Mouse (Mus musculus) CH12.LX (cell line): ENCODE data around the gene Txndc11. TPM values are rescaled to one million over a fixed set of nuclear protein-coding genes. Genes with fewer than 3 reads are reported as not detected.

Experiments
- DNase-seq: peaks from one replicate; pipeline ENCODE4 v3.0.0-alpha.2; 2013; ENCODE audit errors: extremely low read depth
- H3K27ac ChIP-seq: 2 replicates; pipeline ENCODE4 v1.5.1; 2012; ENCODE audit warnings: low read depth, mild to moderate bottlenecking, control low read depth, moderate library complexity; ENCODE audit not compliant: insufficient read depth
- H3K27me3 ChIP-seq: replicated peaks from 2 replicates; pipeline ENCODE3; 2012; ENCODE audit warnings: inconsistent platforms
- H3K36me3 ChIP-seq, 2 experiments: replicated peaks in 1 of 2; 2 replicates each; pipeline versions ENCODE3 to v1.6.1; 2012; ENCODE audit warnings: inconsistent platforms in 1 of 2, low read length in 1 of 2, mild to moderate bottlenecking in 1 of 2, mixed read lengths in 1 of 2, moderate library complexity in 1 of 2; ENCODE audit not compliant: control insufficient read depth in 1 of 2, insufficient read depth in 1 of 2
- H3K4me1 ChIP-seq, 2 experiments: 2 replicates each; pipeline ENCODE4 v1.6.1; 2012; ENCODE audit warnings: inconsistent platforms in 1 of 2, moderate library complexity in 1 of 2; ENCODE audit not compliant: insufficient read depth in 2 of 2, control insufficient read depth in 1 of 2
- H3K4me2 ChIP-seq: 2 replicates; pipeline ENCODE4 v1.6.1; 2012; ENCODE audit warnings: low read depth, mild to moderate bottlenecking, control low read depth; ENCODE audit not compliant: poor library complexity, insufficient read depth, severe bottlenecking
- H3K4me3 ChIP-seq, 3 experiments: fragments of 150-350 bp in 1 of 3; sonication (generic) in 1 of 3; replicated peaks in 1 of 3; 2 replicates each; pipeline versions ENCODE3 to v1.5.1; 2011 to 2012; ENCODE audit warnings: low read depth in 2 of 3, low read length in 2 of 3, mild to moderate bottlenecking in 2 of 3, moderate library complexity in 2 of 3, control low read depth in 1 of 3, improper control_type of control experiment in 1 of 3, inconsistent platforms in 1 of 3, mixed read lengths in 1 of 3; ENCODE audit not compliant: poor library complexity in 1 of 3
- H3K79me2 ChIP-seq: replicated peaks from 2 replicates; pipeline ENCODE4 v1.6.1; 2012; ENCODE audit warnings: mild to moderate bottlenecking, moderate library complexity; ENCODE audit not compliant: control insufficient read depth, poor library complexity, insufficient read depth, severe bottlenecking; ENCODE audit errors: extremely low read depth
- H3K9ac ChIP-seq: 2 replicates; pipeline ENCODE4 v1.6.1; 2012; ENCODE audit warnings: low read depth, mild to moderate bottlenecking, control low read depth, moderate library complexity; ENCODE audit not compliant: insufficient read depth
- H3K9me3 ChIP-seq: replicated peaks from 2 replicates; pipeline ENCODE3; 2012; ENCODE audit warnings: low read length, inconsistent platforms, mixed read lengths
- BHLHE40 ChIP-seq: IDR thresholded peaks from 2 replicates; pipeline ENCODE4 v1.6.1; 2011; ENCODE audit warnings: mild to moderate bottlenecking, low read depth, low read length, improper control_type of control experiment
- CTCF ChIP-seq, 2 experiments: IDR thresholded peaks in 1 of 2; conservative IDR thresholded peaks in 1 of 2; 2 replicates each; pipeline ENCODE4 v1.5.1; 2011 to 2012; ENCODE audit warnings: low read depth in 2 of 2, low read length in 2 of 2, improper control_type of control experiment in 1 of 2, inconsistent platforms in 1 of 2, mild to moderate bottlenecking in 1 of 2, moderate library complexity in 1 of 2
- E2F4 ChIP-seq: IDR thresholded peaks from 2 replicates; pipeline ENCODE4 v1.6.1; 2011; ENCODE audit warnings: low read depth, low read length, improper control_type of control experiment; ENCODE audit not compliant: insufficient replicate concordance
- ELF1 ChIP-seq: IDR thresholded peaks from 2 replicates; pipeline ENCODE4 v1.6.1; 2014; ENCODE audit warnings: low read depth, mild to moderate bottlenecking, inconsistent platforms, low read length, improper control_type of control experiment
- ETS1 ChIP-seq: conservative IDR thresholded peaks from 2 replicates; pipeline ENCODE4 v1.6.1; 2012; ENCODE audit warnings: low read depth, mild to moderate bottlenecking, inconsistent platforms, low read length, improper control_type of control experiment, moderate library complexity
- IRF4 ChIP-seq: IDR thresholded peaks from 2 replicates; pipeline ENCODE4 v1.6.1; 2014; ENCODE audit warnings: low read depth, mild to moderate bottlenecking, inconsistent platforms, low read length, improper control_type of control experiment
- JUN ChIP-seq: IDR thresholded peaks from 2 replicates; pipeline ENCODE4 v1.6.1; 2011; ENCODE audit warnings: low read depth, mild to moderate bottlenecking, low read length, improper control_type of control experiment, moderate library complexity; ENCODE audit not compliant: insufficient read depth
- KAT2A ChIP-seq: IDR thresholded peaks from 2 replicates; pipeline ENCODE4 v1.6.1; 2012; ENCODE audit warnings: low read length, improper control_type of control experiment, inconsistent platforms; ENCODE audit not compliant: insufficient replicate concordance
- MAFK ChIP-seq: IDR thresholded peaks from 2 replicates; pipeline ENCODE4 v1.6.1; 2011; ENCODE audit warnings: low read length, improper control_type of control experiment; ENCODE audit not compliant: insufficient replicate concordance
- MAZ ChIP-seq: IDR thresholded peaks from 2 replicates; pipeline ENCODE4 v1.6.1; 2012; ENCODE audit warnings: low read depth, mild to moderate bottlenecking, inconsistent platforms, low read length, improper control_type of control experiment, moderate library complexity
- MXI1 ChIP-seq: IDR thresholded peaks from 2 replicates; pipeline ENCODE4 v1.6.1; 2011; ENCODE audit warnings: mild to moderate bottlenecking, low read depth, low read length, improper control_type of control experiment
- MYC ChIP-seq: IDR thresholded peaks from 2 replicates; pipeline ENCODE4 v1.6.1; 2011; ENCODE audit warnings: low read depth, mild to moderate bottlenecking, improper control_type of control experiment, low read length
- NELFE ChIP-seq: IDR thresholded peaks from 2 replicates; pipeline ENCODE4 v1.6.1; 2011; ENCODE audit warnings: low read depth, low read length, improper control_type of control experiment
- PAX5 ChIP-seq: IDR thresholded peaks from 2 replicates; pipeline ENCODE4 v1.6.1; 2012; ENCODE audit warnings: low read length, inconsistent platforms, mixed read lengths
- SMC3 ChIP-seq: IDR thresholded peaks from 2 replicates; pipeline ENCODE4 v1.6.1; 2011; ENCODE audit warnings: low read depth, low read length, improper control_type of control experiment
- TBP ChIP-seq: conservative IDR thresholded peaks from 2 replicates; pipeline ENCODE4 v1.6.1; 2011; ENCODE audit warnings: low read depth, low read length, improper control_type of control experiment
- USF1 ChIP-seq: IDR thresholded peaks from 2 replicates; pipeline ENCODE4 v1.6.1; 2014; ENCODE audit warnings: low read depth, mild to moderate bottlenecking, inconsistent platforms, low read length, improper control_type of control experiment
- USF2 ChIP-seq: conservative IDR thresholded peaks from 2 replicates; pipeline ENCODE4 v1.6.1; 2011; ENCODE audit warnings: low read depth, low read length, improper control_type of control experiment
- ZC3H11A ChIP-seq: IDR thresholded peaks from 2 replicates; pipeline ENCODE4 v1.6.1; 2012; ENCODE audit warnings: low read depth, mild to moderate bottlenecking, inconsistent platforms, low read length, improper control_type of control experiment
- ZKSCAN1 ChIP-seq: IDR thresholded peaks from 2 replicates; pipeline ENCODE4 v1.6.1; 2012; ENCODE audit warnings: low read depth, inconsistent platforms, low read length, improper control_type of control experiment, borderline replicate concordance
- ZMIZ1 ChIP-seq: IDR thresholded peaks from 2 replicates; pipeline ENCODE4 v1.6.1; 2012; ENCODE audit warnings: low read depth, mild to moderate bottlenecking, inconsistent platforms, low read length, improper control_type of control experiment
- dilution Hi-C: fragments of 300-500 bp; cut with MboI; formaldehyde crosslinking; loops from 2 replicates; pipeline ENCODE4 v1.14.3; 2020; ENCODE audit warnings: low sequenced_read_pairs; ENCODE audit not compliant: extremely low pct_unique_long_range_greater_than_20kb, extremely low pct_ligation_motif_present
- in situ Hi-C: fragments of 300-500 bp; cut with MboI; formaldehyde crosslinking; loops from 3 replicates; pipeline ENCODE4 v1.14.3; 2019; ENCODE audit warnings: low sequenced_read_pairs, low pct_ligation_motif_present, low pct_unique_long_range_greater_than_20kb, mixed read lengths
- polyA plus RNA-seq: library from polyadenylated mRNA; unstranded; fragments of >175 nt; gene quantifications from 2 replicates; pipeline ENCODE4 v1.2.1, GENCODE M21; 2012; ENCODE audit warnings: low read depth; ENCODE audit not compliant: insufficient read length
- total RNA-seq, 2 experiments: library from RNA; depleted of rRNA; stranded (reverse); fragments of 300-350 nt in 1 of 2; fragments of >200 nt in 1 of 2; gene quantifications; 2 replicates each; pipeline ENCODE4 v1.2.3; 2012 to 2014

Gene Txndc11
- total and polyA plus RNA-seq, 3 experiments: 40.6 to 63.2 (median 51.3) TPM

DNA sequence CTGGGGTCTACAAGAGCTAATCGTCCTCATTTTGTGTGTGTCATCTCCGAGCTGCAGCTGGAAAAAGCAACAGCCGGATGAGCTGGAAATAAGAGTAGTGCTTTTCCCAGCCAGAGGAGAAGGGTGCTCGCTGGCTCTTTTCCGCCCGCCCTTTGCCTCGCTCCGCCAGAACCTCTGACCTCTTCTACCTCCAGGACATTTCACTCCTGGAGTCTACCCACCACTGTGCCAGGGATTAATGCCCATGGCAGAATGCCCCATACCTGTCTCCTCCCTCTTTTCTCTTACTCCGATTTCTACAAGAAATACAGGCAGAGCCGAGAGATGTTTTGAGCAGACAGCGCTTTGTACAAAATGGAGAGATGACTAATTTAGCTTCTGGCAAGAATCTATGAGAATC, 83.3 kb downstream of the Txndc11 start:
- Histone ChIP-seq H3K36me3 (peaks cover 0 to 26% of the 10 kb centered on the region in 2 experiments), H3K79me2 (no peaks in the 10 kb centered on the region), H3K9me3 (no peaks in the 10 kb centered on the region), H3K4me2 (no peak overlapping the region), H3K27me3 (no peaks in the 10 kb centered on the region), H3K4me1 (peaks cover 9 to 17% of the 10 kb centered on the region in 2 experiments), H3K27ac (no peak overlapping the region), H3K4me3 (no peak overlapping the region), H3K9ac (no peak overlapping the region)
- in situ Hi-C loops (no loop called here), dilution Hi-C loops (no loop called here)
- no peak for TF ChIP-seq TBP
- no peak for TF ChIP-seq ZMIZ1
- TF ChIP-seq ZKSCAN1: no peak
- TF ChIP-seq NELFE: no peak
- TF ChIP-seq IRF4: no peak
- no peak for TF ChIP-seq CTCF (conservative IDR thresholded peaks at IDR 0.05 in 1 of 2, IDR thresholded peaks at IDR 0.05 in 1 of 2; ENCODE audit: low read depth in 2 of 2, low read length in 2 of 2)
- TF ChIP-seq ELF1: no peak
- TF ChIP-seq MAZ: no peak
- no peak for TF ChIP-seq KAT2A
- DNase-seq: no peak

DNA sequence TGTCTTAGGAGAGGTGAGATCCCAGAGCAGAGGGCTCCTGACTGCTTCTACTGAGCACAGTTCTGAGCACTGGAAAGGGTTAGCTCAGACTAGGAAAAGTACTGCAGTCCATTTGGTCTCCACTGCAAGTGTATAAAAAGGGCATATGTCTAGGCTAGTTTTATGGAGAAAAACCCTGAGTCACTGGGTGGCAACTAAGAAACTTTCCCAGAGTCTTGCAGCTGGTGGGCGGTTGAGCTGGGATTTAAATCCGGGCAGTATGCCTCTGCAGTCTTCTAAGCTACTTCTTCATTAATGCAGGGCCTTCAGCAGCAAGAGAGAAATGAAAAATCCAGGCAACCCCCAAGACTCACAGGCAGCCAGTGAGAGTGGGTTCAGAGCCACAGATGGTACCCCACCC, 84.2 kb downstream of the Txndc11 start:
- TF ChIP-seq ETS1 (no peak), MXI1 (no peak), ELF1 (no peak), JUN (no peak), MYC (no peak), SMC3 (no peak), KAT2A (no peak), NELFE (no peak), E2F4 (no peak), USF2 (no peak), PAX5 (no peak), USF1 (no peak), MAFK (no peak), BHLHE40 (no peak), MAZ (no peak), ZMIZ1 (no peak), ZC3H11A (no peak)
- H3K36me3 ChIP-seq: peaks cover 0 to 17% of the 10 kb centered on the region in 2 experiments
- H3K4me3 ChIP-seq: no peak overlapping the region
- in situ Hi-C loops: no loop called here
- dilution Hi-C loops: no loop called here
- no peaks in the 10 kb centered on the region for H3K79me2 ChIP-seq
- H3K4me2 ChIP-seq: no peak overlapping the region
- H3K4me1 ChIP-seq: peaks cover 6 to 10% of the 10 kb centered on the region in 2 experiments; a peak in 3 of 4 replicates
- H3K9me3 ChIP-seq: no peaks in the 10 kb centered on the region
- H3K27ac ChIP-seq: no peak overlapping the region
- DNase-seq: no peak
- H3K9ac ChIP-seq: no peak overlapping the region
- H3K27me3 ChIP-seq: no peaks in the 10 kb centered on the region
